Mouse (Mus musculus): ENCODE results near the gene Zfp605. TPM values are rescaled to one million over a fixed set of nuclear protein-coding genes. Genes with fewer than 3 reads are reported as not detected.
A peak's percentile ranks its signal among the peaks of the same experiment; 100 is the strongest.
"Not testable (repeated sequence)": the region's sequence is repeated elsewhere in the genome, so short reads cannot be mapped to it uniquely, and the experiment has no call there.

Zfp605 gene
- 10 to 100 TPM; 16.1 to 16.8 TPM for total RNA-seq (2021)
- long read RNA-seq, transcript Zfp605-202 (5 exons, 3,158 nt), result major isoform, 5 of 11 reads
- long read RNA-seq, partial matches to known transcripts, result 1 of 11 reads
- long read RNA-seq, other reads (novel, unspliced or antisense), result 3 of 11 reads

GRCm38 (mm10) chr5:110109991-110110441, at the start of gene Zfp605:
Gene Zfp605, plus strand, starts transcription at chr5:110110092.
- peak; percentile 91 to 93 for DNase-seq (ENCODE audit: low spot score in 2 of 2)

- DNase-seq (ENCODE audit: low spot score in 2 of 2), result not testable (repeated sequence)
These were observed 37.5 kb upstream of the Zfp605 start, which contains the start of gene Gm17655 for GRCm38 (mm10) chr5:110072413-110072812. Gene Gm17655, minus strand, starts transcription at chr5:110072513.

DNA sequence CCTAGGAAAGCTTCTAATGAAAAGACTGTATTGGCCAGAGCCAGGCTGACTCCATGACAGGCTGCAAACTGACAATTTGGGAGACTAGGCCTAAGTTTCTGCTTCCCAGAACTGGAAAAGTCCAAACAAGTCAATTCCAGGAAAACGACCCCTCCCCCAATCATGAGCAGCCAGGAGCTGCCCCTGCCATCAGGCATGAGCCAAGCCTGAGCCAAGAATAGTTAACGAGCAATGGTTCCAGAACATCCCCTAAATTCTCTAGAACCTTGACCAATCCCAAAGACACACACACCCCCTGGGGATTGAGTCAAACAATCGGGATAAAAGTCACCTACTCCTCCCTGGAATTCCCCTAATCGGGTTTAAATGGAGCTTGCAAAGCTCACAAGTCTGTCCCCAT, 26.9 kb upstream of the Zfp605 start:
- DNase-seq (ENCODE audit: low spot score in 2 of 2), result no peak

- no peak for DNase-seq (ENCODE audit: low spot score in 2 of 2)
These were observed 23.6 kb upstream of the Zfp605 start for GRCm38 (mm10) chr5:110086161-110086866.

- DNase-seq (ENCODE audit: low spot score in 2 of 2), result no peak
These were observed 18.3 kb upstream of the Zfp605 start for GRCm38 (mm10) chr5:110091546-110091945.

DNA sequence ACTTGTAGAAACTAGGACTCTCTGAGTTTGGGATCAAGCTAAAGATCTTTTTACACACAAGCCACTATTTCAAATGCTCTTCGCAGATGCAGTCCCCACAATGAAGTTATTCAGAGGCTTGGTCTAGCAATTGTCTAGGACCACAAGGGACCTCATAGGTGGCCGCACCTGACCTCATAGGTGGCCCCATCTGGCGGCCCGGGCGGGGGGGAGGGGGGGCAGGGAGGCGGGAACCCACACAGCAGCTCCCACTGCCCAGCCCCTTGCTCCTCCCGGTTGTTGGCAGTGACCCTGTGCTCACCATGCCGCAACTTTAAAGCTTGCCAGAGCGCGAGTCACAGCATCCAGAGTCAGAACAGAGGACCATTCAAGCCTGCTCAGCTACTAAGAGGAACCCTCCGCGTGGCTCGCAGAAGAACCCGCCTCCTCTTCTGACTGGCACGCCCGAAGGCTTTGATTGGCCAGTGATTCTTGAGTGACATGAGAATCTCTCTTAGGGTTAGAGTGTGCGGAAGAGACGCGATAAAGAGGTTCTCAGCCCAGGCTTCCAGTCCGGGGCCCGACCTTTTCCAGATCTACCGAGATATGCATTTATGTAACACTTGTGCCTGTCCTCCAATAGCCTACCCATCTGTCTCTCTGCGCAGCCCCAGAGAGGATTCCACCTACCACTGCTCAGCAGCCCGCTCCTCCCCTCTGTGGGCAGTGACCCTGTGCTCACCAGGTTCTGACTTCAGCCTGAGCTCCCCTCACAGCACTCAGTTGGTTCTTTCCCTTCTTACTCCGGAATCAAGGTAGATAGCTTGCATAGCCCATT, 15.7 kb upstream of the Zfp605 start, which contains the start of gene Gm35315:
TSS of gene Gm35315 (minus strand) at position 391 of the 817 bp plus-strand sequence.
- peak; percentile 83 to 86 for DNase-seq (ENCODE audit: low spot score in 2 of 2)

DNA sequence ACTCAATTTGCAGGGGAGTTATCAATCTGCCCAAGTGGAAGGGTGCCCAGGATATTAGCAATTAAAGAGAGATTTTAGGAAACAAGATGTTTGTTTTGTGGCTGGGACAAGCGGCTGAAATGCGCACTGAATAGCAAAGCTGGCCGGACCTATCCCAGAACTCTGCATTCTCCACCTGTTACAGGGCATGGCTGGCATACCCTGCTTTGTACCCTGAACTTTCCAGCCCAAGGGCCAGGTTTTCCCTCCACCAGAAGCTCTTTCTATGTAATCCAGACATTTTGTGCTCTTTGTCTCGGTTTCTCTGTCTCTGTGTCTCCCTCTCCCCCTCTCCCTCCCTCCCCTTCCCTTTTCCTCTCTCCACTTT, 15.1 kb upstream of the Zfp605 start:
- DNase-seq (ENCODE audit: low spot score in 2 of 2), result no peak

- no peak for DNase-seq (ENCODE audit: low spot score in 2 of 2)
These were observed 10.9 kb upstream of the Zfp605 start for GRCm38 (mm10) chr5:110098991-110099477.

DNA sequence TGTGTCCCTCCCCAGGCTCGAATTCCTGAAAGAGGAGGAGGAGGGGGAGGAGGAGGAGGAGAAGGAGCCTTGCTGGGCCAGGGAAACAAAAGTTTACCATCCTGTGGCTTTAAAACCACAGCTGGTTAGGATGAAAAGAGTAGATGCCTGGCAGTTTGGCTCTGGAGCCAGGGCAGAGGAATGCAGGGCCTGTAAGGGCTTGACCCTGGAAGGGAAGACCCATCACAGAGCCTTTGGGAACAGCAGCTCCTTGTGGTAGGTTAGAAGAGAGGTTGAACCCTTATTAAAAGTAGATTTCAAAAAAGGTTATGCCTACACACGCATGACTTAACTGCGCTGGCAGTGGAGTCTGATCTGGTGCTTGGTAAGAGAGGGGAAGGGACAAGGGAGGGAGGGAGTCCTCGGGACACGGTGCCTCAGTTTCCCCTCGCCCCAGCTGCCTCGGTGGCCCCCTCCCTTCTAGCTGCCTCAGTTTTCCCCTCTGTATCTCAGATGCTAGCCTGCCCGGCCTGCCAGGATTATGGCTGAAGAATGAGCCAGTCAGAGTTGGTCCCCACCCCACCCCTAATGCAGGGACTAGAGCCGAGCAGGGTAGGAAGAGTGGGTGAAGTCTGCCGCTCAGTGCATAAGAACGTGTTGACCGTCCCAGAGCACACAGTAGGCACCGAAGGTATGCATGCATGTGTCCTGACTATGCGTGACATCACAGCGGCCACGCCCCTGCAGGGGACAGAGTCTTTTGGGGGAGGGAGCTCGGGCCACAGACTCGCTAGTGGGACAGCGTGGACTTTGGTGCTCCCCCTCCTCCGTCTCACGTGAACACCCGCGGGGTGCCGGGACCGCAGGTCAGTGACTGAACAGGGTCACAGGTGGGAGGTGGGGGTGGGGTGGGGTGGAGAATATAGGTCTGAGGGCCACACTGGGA, 10.0 kb upstream of the Zfp605 start, which contains the start of gene Plcxd1:
TSS of gene Plcxd1 (plus strand) at position 314 of the 925 bp plus-strand sequence.
- DNase-seq (ENCODE audit: low spot score in 2 of 2), result no peak

DNA sequence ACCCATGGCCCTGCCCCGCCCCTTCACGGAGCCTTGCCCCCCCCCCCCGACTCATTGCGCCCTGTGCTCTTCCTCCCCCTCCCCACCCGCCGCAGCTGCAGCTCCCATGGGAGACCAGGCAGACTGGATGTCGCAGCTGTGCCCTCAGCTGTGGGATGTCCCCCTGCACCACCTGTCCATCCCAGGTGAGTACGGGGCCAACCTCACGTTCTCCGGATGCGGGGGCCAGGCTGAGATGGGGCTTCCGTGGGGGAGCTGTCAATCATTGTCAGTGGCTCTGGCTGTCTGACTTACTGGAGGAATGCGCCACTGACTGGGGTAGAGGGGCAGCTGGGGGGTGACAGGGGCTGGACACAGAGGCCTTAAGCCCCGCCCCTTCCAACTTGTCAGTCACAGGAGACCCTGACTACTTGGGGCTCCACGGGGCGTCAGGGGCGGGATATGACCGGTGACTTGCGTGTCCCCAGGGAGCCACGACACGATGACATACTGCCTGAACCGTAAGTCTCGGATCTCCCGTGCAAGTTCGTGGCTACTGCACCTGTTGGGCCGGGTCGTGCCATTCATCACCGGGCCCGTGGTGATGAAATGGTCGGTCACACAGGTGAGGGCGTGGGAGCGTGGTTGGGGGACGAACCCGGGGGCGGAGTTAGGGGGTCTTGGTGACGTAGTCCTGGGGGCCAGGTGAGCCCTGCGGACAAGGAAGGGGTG, 8.8 kb upstream of the Zfp605 start:
- peak in 1 of 2 experiments; percentile 32 for DNase-seq (ENCODE audit: low spot score in 2 of 2)

- peak; percentile 39 to 66 for DNase-seq (ENCODE audit: low spot score in 2 of 2)
These were observed 8.1 kb upstream of the Zfp605 start for GRCm38 (mm10) chr5:110101716-110102347.

GRCm38 (mm10) chr5:110102429-110102828, 7.5 kb upstream of the Zfp605 start:
- no peak for DNase-seq (ENCODE audit: low spot score in 2 of 2)

- no peak for DNase-seq (ENCODE audit: low spot score in 2 of 2)
These were observed 6.9 kb upstream of the Zfp605 start for GRCm38 (mm10) chr5:110102853-110103625.

DNA sequence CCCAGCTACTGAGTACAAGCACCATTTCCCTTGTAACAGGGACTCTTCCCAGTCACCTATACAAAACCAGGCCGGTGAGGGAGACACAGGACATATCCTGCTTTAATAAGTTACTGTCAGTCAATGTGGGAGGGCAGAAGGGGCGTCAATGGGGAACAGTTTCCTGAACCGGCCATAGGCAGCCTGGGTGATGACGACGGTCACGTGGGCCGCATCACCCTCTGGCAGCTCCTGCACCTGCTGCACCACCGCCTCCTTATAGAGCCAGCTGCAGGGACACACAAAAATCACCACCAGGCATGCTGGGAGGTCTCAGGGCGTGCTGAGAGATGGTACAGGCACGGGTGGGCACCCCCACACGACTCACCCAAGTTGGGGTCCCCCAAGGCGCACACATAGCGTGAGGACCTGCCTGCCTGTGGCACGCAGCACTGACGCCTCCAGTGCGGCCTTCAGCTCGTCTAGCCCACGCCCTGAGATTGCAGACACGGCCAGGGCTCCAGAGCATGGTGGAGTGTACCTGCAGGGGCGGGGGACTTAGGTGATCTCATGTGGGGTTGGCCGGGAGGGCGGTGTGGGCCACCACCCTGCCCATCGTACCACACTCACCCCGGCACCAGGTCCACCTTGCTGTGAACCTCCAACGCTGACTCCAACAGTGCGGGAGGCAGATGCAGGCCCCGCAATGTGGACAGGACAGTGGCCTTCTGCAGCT, 5.8 kb upstream of the Zfp605 start:
- DNase-seq (ENCODE audit: low spot score in 2 of 2), result no peak

- DNase-seq (ENCODE audit: low spot score in 2 of 2), result no peak
These were observed 5.1 kb upstream of the Zfp605 start for GRCm38 (mm10) chr5:110104616-110105380.

GRCm38 (mm10) chr5:110106140-110106871, 3.6 kb upstream of the Zfp605 start:
- DNase-seq (ENCODE audit: low spot score in 2 of 2), result peak; percentile 21 to 47

Measured in layer of hippocampus, postnatal 10 days (tissue).